Mouse (Mus musculus): Measurements from ENCODE around the gene Snrnp27.

- peak; percentile 80 for TF ChIP-seq CTCF (IDR thresholded peaks at IDR 0.05; ENCODE audit: low read depth, low read length)
- TF ChIP-seq TAL1 (conservative IDR thresholded peaks at IDR 0.05; ENCODE audit: low read depth, low read length) = no peak
- no peak for TF ChIP-seq POLR2AphosphoS5 (IDR thresholded peaks at IDR 0.05; ENCODE audit: insufficient replicate concordance, low read depth, low read length)
Observed at GRCm38 (mm10) chr6:86694465-86694864, 10.1 kb upstream of the Snrnp27 start.

Data from G1E (cell line).